Mouse (Mus musculus) midbrain, embryonic 10.5 days (tissue): ENCODE results near the gene Tm9sf4. TPM values are rescaled to one million over a fixed set of nuclear protein-coding genes. Genes with fewer than 3 reads are reported as not detected.
A peak's percentile ranks its signal among the peaks of the same experiment; 100 is the strongest.

Experiments
- DNase-seq: peaks from one replicate; pipeline ENCODE4 v3.0.0-alpha.2; 2017; ENCODE audit warnings: low spot score
- H3K27ac ChIP-seq: fragments of 300-500 bp; sonication (generic); replicated peaks from 2 replicates; pipeline ENCODE4 v1.5.1; 2016; ENCODE audit warnings: mild to moderate bottlenecking
- H3K27me3 ChIP-seq: fragments of 300-500 bp; sonication (generic); 2 replicates; pipeline ENCODE4 v1.6.1; 2016; ENCODE audit warnings: low read depth, mild to moderate bottlenecking; ENCODE audit not compliant: poor library complexity, severe bottlenecking
- H3K36me3 ChIP-seq: fragments of 300-500 bp; sonication (generic); 2 replicates; pipeline ENCODE4 v1.6.1; 2016; ENCODE audit warnings: mild to moderate bottlenecking, moderate library complexity
- H3K4me1 ChIP-seq: fragments of 300-500 bp; sonication (generic); 2 replicates; pipeline ENCODE4 v1.6.1; 2016
- H3K4me3 ChIP-seq: fragments of 300-500 bp; sonication (generic); 2 replicates; pipeline ENCODE4 v1.5.1; 2016; ENCODE audit warnings: mild to moderate bottlenecking, moderate library complexity
- H3K9me3 ChIP-seq: fragments of 300-500 bp; sonication (generic); replicated peaks from 2 replicates; pipeline ENCODE4 v1.6.1; 2016; ENCODE audit warnings: mild to moderate bottlenecking
- WGBS: fragments of 180-500 bp; shearing (Covaris S2); methylation state at CpG from one replicate; pipeline ENCODE4 v1.1.7; 2016; 5-methylcytosine and 5-hydroxymethylcytosine counted together
- polyA plus RNA-seq: library from polyadenylated mRNA; unstranded; fragments of >200 nt; fragmentation: Nextera tagmentation; extraction: Ambion mirVana; gene quantifications from 2 replicates; pipeline ENCODE4 v1.2.1, GENCODE M21; 2016

Gene Tm9sf4
- polyA plus RNA-seq, 1 experiment from 2014 or later: 82.8 TPM

- Histone ChIP-seq H3K9me3 (no peaks in the 10 kb centered on the region), H3K4me1 (peaks cover 32% of the 10 kb centered on the region), H3K36me3 (peaks cover 48% of the 10 kb centered on the region), H3K4me3 (peak overlapping the region; percentile 16; the same call in 1 of the 2 replicates), H3K27ac (no peak overlapping the region; the same call in 1 of the 2 replicates), H3K27me3 (peaks cover 25% of the 10 kb centered on the region)
- peak; percentile 33 for DNase-seq
- WGBS: 13% methylated on average over 2 of the region's 2 CpGs
Observed at GRCm38 (mm10) chr2:153168134-153168820, 7.2 kb downstream of the Tm9sf4 start.

- WGBS: 90% methylated on average over 9 of the region's 9 CpGs
- peaks cover 35% of the 10 kb centered on the region for H3K36me3 ChIP-seq
- no peak overlapping the region for H3K27ac ChIP-seq
- no peak overlapping the region for H3K4me3 ChIP-seq
- H3K4me1 ChIP-seq: peaks cover 31% of the 10 kb centered on the region
- H3K9me3 ChIP-seq: no peaks in the 10 kb centered on the region
- no peak for DNase-seq
- H3K27me3 ChIP-seq: peaks cover 17% of the 10 kb centered on the region
Observed at GRCm38 (mm10) chr2:153170490-153171224, 9.6 kb downstream of the Tm9sf4 start.

GRCm38 (mm10) chr2:153171966-153172365, 10.9 kb downstream of the Tm9sf4 start:
- no peak overlapping the region for H3K4me3 ChIP-seq
- H3K4me1 ChIP-seq: peaks cover 23% of the 10 kb centered on the region
- H3K27ac ChIP-seq: no peak overlapping the region
- peaks cover 4% of the 10 kb centered on the region; the same call in 1 of the 2 replicates for H3K27me3 ChIP-seq
- H3K36me3 ChIP-seq: peaks cover 25% of the 10 kb centered on the region
- no peak for DNase-seq
- no peaks in the 10 kb centered on the region for H3K9me3 ChIP-seq
- 95% methylated on average over 5 of the region's 5 CpGs for WGBS

DNA sequence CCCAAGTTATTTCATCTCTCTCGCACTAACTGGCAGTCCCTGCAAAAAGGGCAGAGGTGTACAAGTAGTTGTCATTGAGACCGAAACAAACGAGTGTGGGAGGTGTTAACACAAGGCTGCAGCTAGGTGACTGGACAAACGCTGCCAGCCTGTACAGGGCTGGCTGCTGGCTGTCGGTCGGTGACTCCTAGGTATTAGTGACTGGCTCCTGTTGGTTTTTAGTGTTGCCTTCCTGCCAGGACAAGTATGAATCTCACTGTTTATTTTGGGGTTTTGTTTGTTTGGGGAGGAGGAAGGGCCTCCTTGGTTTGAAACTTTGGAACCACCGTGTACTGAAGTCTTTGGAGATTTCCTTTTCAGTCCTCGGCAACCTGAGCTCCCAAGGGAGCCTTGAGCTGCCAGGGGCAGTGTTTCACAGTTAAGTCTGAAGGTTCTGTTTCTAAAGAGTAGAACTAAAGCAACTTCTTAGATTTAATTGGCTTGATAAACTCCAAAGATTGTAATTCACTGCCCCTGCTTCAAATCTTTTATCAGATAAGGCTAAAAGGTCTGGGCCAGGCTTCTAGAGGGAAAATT, 15.0 kb downstream of the Tm9sf4 start:
- H3K36me3 ChIP-seq: peaks cover 39% of the 10 kb centered on the region
- no peak for DNase-seq
- no peaks in the 10 kb centered on the region for H3K9me3 ChIP-seq
- no peaks in the 10 kb centered on the region for H3K27me3 ChIP-seq
- WGBS: 84% methylated on average over 8 of the region's 8 CpGs
- no peaks in the 10 kb centered on the region for H3K4me1 ChIP-seq
- H3K4me3 ChIP-seq: no peak overlapping the region
- no peak overlapping the region for H3K27ac ChIP-seq

GRCm38 (mm10) chr2:153177188-153177587, 16.1 kb downstream of the Tm9sf4 start:
- Histone ChIP-seq H3K9me3 (no peaks in the 10 kb centered on the region), H3K36me3 (peaks cover 39% of the 10 kb centered on the region), H3K4me3 (no peak overlapping the region), H3K27me3 (no peaks in the 10 kb centered on the region), H3K4me1 (no peaks in the 10 kb centered on the region), H3K27ac (no peak overlapping the region)
- 94% methylated on average over 3 of the region's 3 CpGs for WGBS
- DNase-seq: no peak

DNA sequence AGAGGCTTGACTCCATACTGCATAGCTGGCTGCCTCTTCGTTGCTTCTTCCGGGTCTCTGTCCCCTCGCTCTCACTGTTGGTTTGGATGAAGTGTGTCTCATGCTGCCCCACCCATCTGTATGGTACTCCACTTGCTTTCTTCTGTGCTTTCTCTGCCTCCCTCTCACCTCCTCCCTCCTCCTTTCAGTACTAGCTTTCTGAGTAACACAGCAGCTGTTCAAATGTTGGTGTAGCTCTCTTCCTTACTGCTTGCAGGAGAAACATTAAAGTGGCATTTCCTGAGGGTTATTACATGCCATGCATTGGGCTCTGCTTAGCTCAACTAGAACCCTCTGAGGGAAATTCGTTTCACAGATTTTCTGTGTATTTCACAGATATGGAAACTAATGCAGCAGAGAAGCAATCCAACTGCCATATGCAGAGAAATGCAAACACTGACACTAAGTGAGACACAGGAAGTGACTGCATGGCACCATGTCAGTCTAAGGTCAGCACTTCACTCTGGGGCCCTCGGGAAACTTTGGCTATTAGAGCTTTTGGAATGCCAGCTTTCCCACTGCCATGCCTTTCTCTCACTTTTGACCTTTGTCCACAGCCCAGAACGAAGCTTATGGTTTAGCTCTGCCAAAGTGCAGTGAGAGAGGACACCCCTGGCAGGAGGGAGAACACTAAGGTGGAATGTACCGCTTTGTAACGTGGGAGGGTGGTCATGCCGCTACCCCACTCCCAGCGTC, 18.2 kb downstream of the Tm9sf4 start:
- no peaks in the 10 kb centered on the region for H3K27me3 ChIP-seq
- no peak overlapping the region for H3K4me3 ChIP-seq
- H3K27ac ChIP-seq: no peak overlapping the region
- H3K9me3 ChIP-seq: no peaks in the 10 kb centered on the region
- no peak for DNase-seq
- H3K36me3 ChIP-seq: peaks cover 58% of the 10 kb centered on the region
- H3K4me1 ChIP-seq: no peaks in the 10 kb centered on the region
- WGBS: 89% methylated on average over 10 of the region's 10 CpGs

GRCm38 (mm10) chr2:153179961-153180360, 18.9 kb downstream of the Tm9sf4 start:
- Histone ChIP-seq H3K27ac (no peak overlapping the region), H3K27me3 (no peaks in the 10 kb centered on the region), H3K4me1 (no peaks in the 10 kb centered on the region), H3K36me3 (peaks cover 62% of the 10 kb centered on the region), H3K4me3 (no peak overlapping the region), H3K9me3 (no peaks in the 10 kb centered on the region)
- 89% methylated on average over 3 of the region's 3 CpGs for WGBS
- no peak for DNase-seq

DNA sequence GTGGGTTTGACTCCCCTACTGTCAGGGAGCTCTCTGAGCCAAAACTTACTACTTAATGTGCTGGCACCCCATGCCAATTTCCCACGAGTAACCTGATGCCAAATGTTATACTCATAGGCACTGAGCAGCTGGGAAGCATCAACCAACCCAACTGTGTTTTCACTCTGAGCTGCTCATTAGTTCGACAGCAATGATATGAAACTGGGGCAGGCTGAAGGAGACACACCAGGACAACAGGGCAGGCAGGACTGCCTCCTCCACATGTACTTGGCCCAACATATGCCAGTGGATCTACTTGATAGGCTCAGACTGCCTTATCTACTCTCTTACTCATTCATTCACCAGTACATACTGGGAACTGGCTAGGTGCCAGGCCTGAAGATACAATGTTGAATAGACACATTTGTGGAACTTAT, 25.1 kb downstream of the Tm9sf4 start:
- Histone ChIP-seq H3K27ac (no peak overlapping the region), H3K36me3 (peaks cover 100% of the 10 kb centered on the region), H3K4me3 (no peak overlapping the region), H3K4me1 (no peaks in the 10 kb centered on the region), H3K9me3 (no peaks in the 10 kb centered on the region), H3K27me3 (no peaks in the 10 kb centered on the region)
- 86% methylated on average over 2 of the region's 2 CpGs for WGBS
- DNase-seq: no peak

DNA sequence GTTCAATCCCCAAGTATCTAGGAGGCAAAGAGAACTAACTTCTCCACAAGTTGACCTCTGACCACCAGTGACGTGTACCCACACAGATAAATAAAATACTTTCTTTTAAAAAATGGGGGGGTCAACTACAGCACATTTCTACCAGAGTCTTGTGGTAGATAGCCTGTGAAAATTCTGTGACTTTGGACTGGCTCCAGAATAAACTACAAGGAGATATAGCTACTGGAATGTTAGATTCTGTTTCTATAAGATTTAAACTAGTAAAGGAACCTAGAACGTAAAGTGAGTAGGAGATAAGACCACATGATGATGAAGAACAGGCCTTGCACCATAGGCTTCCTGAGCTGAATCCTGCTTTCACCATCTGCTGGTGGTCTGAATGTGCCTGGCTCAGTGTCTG, 26.7 kb downstream of the Tm9sf4 start:
- H3K4me3 ChIP-seq: no peak overlapping the region
- H3K27me3 ChIP-seq: no peaks in the 10 kb centered on the region
- no peaks in the 10 kb centered on the region for H3K9me3 ChIP-seq
- no peak overlapping the region for H3K27ac ChIP-seq
- DNase-seq: no peak
- peaks cover 100% of the 10 kb centered on the region for H3K36me3 ChIP-seq
- WGBS: 94% methylated on average over 2 of the region's 2 CpGs
- H3K4me1 ChIP-seq: no peaks in the 10 kb centered on the region

- Histone ChIP-seq H3K36me3 (peaks cover 97% of the 10 kb centered on the region), H3K27ac (no peak overlapping the region), H3K4me3 (no peak overlapping the region), H3K27me3 (no peaks in the 10 kb centered on the region), H3K9me3 (no peaks in the 10 kb centered on the region), H3K4me1 (no peaks in the 10 kb centered on the region)
- no peak for DNase-seq
- WGBS: 86% methylated on average over 2 of the region's 2 CpGs
Observed at GRCm38 (mm10) chr2:153191242-153191641, 30.1 kb downstream of the Tm9sf4 start.

GRCm38 (mm10) chr2:153194255-153194654, 33.2 kb downstream of the Tm9sf4 start:
- Histone ChIP-seq H3K27ac (no peak overlapping the region), H3K27me3 (no peaks in the 10 kb centered on the region), H3K4me1 (no peaks in the 10 kb centered on the region), H3K4me3 (no peak overlapping the region), H3K36me3 (peaks cover 96% of the 10 kb centered on the region), H3K9me3 (no peaks in the 10 kb centered on the region)
- WGBS: 96% methylated on average over 3 of the region's 3 CpGs
- no peak for DNase-seq

GRCm38 (mm10) chr2:153198485-153198884, 37.4 kb downstream of the Tm9sf4 start:
- peaks cover 91% of the 10 kb centered on the region for H3K36me3 ChIP-seq
- no peaks in the 10 kb centered on the region for H3K27me3 ChIP-seq
- H3K27ac ChIP-seq: no peak overlapping the region
- WGBS: 88% methylated on average over 5 of the region's 5 CpGs
- H3K4me1 ChIP-seq: peaks cover 7% of the 10 kb centered on the region
- H3K9me3 ChIP-seq: no peaks in the 10 kb centered on the region
- H3K4me3 ChIP-seq: no peak overlapping the region
- no peak for DNase-seq
